Mouse (Mus musculus): ENCODE data around the gene Sema4g.

Gene Sema4g

DNA sequence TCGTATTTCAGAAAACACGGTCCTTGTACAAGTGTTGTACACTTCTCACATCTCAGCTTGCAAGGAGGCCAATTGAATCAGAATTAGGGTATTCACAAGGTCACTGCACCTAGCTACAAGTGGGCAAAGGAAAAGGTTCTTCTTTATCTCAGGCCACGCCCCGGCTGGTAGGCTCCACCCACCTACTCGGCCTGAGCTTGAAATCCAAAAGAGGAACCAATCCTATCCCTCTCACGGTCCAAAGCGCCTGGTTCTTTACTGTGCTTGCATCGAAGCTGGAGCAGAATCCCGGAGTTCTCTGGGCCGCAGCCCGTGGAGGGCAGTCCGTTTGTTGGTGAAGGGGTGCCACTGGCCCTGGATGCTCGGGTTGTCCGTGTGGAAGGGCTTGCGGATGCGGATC is 16.5 kb downstream of the Sema4g start, which contains the start of gene Twnk:
Gene Twnk (plus strand): TSS at position 220 of the 400 bp plus-strand sequence.
- peak; percentile 68 for DNase-seq

DNA sequence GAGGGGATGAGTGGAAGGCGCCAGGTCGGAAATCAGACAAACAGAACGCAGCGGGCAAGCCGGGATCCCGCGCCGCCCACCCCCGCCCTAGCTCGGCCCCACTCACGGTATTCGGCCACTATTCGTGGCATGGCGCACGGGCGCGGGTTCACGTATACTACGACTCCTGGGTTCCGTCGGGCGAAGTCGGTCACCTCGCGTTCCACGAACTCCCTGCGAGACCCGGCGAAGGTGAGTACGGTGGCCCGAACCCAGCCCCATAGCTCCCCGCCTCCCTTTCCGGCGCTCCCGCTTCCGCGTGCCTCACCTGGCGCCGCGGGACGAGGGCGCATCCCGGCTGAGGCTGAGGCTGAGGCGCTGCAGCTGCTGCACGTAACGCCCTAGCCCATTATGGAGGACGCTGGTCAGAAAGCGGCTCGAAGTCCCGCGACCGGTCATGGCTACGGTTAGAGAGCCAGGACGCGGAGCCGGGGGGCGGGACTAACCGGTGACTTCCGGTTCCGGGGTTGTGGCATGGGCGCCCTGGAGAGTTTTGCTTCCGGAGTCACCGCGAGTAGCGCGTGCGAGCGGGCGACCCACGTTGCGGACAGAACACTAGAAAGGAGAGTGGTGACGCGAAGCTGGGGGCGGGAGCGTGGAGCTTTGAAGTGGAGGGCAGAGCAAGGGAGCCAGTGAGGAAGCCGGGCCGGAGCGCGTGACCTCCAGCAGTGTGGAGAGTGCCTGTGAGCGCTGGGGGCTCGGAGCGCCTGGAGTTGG is 17.2 kb downstream of the Sema4g start, which contains the start of gene Mrpl43:
Gene Mrpl43 (minus strand): TSS at position 486 of the 756 bp plus-strand sequence.
- peak; percentile 99 for DNase-seq

DNA sequence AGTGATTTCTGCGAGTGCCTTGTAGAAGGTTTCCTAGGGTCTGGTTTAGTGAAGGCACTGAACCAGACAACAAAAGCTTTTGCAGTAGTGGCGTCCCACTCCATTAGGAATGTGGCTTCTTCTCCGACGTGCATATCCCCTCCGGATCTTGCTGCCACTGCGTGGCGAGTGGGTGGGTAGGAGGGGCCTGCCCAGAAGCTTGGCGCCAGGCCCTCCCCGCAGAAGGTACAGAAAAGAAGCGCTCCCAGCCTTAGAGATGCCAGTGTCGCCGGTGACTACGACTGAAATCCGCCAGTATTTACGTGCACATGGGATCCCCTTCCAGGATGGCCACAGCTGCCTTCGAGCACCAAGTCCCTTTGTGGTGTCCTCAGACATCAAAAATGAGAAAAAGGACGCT is 18.1 kb downstream of the Sema4g start:
- DNase-seq = no peak

DNA sequence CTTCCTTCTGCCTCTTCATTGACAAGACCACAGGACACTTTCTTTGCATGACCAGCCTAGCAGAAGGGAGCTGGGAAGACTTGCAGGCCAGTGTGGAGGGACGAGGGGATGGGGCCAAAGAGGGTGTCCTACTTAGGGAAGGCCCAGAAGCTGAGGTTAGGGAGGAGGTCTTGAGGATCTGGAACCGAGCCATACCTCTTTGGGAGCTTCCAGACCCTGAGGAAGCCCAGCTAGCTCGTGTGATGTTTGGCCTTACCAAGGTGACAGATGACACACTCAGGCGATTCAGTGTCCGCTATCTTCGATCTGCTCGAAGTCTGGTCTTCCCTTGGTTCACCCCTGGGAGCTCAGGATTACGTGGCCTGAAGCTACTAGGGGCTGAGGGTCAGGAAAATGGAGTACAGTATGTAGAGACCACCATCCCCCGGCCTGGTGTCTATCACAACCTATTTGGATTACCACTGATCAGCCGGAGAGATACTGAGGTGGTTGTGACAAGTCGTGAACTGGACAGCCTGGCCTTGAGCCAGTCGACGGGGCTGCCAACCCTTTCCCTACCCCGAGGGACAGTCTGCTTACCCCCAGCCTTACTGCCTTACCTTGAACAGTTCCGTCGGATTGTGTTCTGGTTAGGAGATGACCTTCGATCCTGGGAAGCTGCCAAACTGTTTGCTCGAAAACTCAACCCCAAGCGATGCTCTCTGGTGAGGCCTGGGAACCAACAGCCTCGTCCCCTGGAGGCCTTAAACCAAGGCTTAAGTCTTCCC is 18.7 kb downstream of the Sema4g start:
- no peak for DNase-seq

DNA sequence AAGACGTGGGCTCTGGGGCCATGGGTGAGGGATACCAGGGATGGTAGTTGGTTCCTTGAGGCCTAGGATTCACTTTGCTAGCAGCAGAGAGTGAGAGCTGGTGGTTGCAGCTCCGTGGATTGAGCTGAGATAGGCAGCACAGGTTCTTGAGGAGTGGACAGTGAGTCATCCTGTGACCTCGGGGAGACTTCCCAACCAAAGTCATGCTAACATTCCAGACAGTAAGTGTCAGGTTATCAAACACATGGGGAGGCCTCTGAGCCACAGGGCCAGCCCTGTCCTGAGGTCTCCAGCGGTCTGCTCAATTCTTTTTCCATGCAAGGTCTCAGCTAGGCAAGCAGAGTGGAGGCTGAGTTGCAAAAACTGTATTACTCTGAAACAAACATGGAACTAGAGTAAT is 21.7 kb downstream of the Sema4g start:
- DNase-seq = no peak

DNA sequence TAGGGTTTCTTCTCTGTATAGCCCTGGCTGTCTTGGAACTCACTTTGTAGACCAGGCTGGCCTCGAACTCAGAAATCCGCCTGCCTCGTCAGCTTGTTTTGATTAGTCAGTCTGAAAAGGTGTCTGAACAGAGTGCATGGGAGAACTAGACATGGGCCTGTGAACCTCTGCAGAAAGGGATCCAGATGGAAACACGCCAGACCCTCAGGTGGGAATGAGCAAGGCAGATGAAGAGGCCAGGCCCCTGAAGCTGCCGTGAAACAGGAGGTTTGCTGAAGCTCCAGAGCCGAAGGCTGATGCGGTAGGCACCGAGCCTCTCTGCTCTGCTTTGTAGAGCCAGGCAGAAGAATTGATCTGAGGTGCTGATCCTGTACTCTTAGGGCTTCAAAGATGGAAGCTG is 23.3 kb downstream of the Sema4g start:
- peak; percentile 7 for DNase-seq

DNA sequence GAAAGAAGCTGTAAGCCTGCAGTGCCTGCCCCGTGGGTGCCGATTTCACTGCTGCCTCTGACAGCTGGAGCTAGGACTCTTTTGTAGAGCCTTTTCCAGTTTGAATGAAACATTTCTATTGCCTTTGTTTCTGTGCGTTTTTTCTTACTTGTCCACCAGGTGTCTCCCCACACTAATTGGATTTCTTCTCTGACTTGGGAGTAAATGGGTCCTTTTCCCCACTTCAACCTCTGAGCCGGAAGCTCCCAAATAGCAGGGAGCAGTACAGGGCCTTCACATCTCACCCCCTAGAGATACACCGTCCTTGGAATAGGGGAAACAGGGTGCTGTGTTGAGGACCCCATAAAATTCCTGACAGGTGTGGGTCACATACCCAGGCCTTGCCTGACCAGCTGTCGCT is 23.7 kb downstream of the Sema4g start:
- peak; percentile 11 for DNase-seq

DNA sequence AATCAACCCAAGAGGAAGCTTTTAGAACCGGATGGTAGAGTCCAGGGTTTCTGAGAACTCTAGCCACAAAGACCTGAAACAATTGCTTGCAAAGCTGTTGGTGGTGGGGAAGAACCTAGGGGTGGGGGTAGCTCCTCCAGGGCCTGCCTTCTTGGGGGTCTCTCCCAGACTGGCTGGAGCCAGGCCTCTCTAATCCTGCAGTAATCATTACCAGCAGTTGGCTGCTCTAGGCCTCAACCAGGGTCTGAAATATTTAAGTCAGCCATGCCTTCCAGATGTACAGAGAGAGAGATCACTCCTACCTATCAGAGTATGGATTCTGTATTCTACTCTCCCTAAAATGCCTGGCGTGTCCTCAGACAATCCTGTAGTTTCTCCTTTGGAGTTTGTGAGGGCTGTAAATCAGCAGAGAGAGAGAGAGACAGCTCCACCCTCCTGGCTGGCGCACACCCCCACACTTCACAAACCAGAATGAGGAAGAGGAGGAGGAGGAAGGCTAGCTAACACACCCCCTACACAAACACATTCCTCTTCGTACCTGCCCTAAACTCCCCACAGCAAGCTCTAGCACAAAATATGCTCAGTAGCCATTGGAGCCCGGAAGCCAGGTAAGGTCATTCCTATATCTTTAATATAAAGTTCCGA is 24.8 kb downstream of the Sema4g start:
- no peak for DNase-seq

DNA sequence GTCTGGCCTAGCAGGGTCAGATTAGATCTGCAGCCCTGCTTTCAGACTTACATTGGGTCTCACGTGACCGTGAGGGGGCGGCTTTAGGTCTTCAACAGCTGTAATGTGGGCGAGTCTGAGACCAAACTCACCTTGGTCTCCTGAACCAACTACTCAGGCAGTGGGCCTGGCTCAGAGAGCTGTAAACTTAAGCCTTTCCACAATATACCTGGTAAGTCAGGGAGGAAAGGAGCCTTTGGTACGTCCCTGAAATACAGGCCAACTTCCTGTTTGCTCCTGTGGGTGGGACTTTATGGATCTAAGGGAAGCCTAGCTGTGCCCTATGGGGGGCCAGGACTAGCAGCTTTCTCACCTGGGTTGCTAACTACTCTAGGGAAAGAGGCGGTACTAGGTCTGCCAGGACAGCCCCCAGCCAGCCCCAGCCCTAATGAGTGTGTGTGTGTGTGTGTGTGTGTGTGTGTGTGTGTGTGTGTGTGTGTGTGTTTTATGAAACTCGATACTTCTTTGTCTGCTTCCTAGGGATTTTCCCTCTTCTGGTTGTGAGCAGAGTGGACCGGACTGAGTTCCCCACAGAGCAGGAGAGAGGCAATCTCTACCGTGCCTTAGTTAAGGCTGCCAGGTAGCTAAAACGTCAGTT is 25.6 kb downstream of the Sema4g start, which contains the start of gene Lzts2:
Gene Lzts2 (plus strand): TSS at position 80 of the 637 bp plus-strand sequence.
- DNase-seq = peak; percentile 36

DNA sequence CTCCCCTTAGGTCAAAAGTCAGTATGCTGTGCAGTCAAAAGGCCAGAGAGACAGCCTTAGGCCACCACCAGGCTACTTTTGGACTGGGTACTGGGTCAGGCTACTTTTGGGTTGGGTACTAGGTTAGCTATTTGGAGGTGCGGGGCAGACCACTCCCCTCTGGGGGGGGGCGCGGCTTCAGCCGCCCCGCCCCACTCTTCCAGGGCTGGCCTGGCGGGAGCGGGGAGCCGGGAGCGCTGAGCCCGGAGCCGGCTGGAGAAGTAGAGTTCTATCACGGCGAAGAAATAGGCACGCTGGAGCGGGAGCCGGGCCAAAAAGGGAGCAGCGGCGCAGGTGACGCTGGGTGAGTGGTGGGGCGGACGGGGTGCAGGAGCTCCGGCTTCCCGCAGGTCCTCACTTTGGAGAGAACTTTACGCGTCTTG is 26.1 kb downstream of the Sema4g start:
- DNase-seq = peak; percentile 68

DNA sequence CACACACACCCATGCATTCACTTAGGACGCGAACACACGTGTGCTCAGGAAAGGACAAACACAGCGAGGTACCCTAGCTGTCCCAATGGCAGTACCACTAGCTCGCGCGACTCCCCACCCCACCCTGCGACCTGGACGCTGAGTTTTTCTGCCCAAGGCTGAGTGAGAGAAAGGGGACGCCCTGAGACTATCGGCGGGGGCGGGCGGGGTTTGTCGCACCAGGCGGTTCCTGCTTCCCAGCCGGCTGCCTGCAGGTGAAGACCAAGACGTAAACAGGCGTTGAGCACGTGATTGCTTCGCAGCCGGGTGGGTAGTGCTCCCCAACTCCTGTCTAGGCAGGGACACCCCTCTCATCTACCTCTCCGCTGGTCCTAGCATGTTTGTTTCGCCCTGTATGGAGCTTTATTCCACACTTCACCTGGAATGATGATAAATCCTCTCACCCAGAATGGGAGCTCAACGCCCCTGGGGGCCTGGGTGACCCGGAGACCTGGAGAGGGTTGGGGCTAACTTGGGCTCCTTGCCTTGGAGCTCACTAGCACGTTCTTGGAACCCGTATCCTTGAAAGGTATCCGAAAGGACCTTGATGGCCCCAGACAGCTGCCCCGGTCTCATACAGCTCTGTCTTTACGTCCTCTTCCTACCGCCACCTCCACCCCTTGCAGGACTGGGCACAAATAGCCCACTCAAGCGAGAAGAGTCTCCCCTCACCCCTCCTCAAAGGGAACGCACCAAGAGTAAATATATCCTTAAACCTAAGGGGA is 26.8 kb downstream of the Sema4g start:
- DNase-seq = peak; percentile 85

DNA sequence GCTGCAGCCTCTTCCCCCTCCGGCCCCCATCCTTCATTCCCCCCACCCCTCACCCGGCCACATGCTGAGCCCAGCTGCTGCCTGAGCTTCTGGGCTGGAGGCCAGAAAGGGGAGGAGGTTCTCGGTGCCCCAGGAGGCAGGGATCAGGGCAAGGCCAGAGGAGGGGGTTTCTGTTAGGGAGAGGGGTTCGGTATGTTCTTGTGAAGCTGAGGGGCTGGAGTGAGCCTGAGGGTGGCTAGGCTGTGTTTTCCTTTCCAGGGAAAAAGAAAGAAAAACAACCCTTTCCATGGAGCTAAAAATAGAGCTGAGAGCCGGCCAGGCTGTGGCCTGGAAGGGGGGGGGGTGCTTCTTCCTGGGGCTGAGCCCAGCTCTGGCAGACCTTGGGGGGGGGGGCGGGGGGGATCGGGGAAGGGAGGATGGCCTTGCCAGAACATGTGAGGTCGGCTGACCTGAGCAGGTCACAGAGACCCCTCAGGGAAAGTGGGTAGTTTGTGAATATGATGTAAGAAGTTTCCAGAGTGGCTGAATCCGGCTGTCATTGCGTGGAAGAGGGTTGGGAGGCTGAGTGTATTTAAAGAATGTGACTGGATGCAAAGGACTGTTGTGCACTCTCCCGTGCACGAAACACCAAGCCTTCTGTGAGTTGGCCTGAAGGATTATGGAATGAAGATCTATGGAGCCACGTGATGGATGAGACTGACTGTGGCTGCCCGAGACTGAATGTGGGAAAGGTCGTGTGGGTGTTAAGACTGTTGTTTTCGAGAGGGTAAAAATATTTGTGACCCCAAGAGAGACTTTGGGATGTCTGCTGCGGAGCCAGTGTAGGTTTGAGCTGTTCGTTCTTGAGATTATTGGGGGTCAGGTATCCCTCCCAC is 27.7 kb downstream of the Sema4g start:
- DNase-seq = no peak

DNA sequence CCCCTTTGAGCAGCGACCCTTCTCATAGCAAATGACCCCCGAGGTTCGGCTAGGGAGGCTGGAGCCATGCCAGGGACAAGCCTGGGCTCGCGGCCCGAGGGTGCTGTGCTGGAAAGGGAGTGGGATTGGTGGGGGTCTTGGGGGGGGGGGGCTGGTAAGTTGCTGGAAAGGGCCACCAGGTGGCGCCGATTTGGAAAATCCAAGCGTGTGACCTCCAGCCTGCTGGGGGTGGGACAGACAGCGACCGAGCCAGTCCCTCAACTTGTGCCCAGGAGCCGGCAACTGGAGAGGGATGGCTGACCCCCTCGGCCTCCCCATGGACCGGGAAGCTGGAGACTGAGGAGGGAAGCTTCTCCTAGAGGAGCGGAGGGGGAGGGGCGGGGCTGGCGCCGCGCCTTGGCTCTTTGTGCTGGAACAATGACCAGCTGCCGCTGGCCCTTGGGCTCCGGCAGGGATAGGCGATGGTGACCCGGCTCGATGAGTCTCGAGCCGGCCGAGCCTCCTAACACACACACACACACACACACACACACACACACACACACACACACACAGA is 28.4 kb downstream of the Sema4g start:
- peak; percentile 66 for DNase-seq

DNA sequence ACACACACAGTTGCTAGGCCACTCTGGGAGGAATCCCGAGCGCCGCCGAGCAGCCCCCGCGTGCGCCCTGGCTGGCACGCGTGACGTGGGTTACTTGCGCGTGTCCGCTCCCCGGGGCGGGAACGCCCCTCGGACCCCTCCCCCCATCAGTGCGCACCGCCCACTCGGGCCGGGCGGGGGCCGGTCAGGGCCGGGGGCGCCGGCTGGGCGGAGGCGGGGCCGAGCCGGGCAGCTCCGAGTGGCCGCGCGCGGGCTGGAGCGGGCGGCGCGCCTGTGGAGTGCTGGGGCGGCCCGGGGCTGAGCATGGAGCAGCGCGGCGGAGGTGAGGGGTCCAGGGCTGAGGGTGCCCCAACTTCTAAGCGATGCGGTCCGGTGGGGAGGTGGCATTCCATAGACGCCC is 29.0 kb downstream of the Sema4g start:
- DNase-seq = peak; percentile 59

DNA sequence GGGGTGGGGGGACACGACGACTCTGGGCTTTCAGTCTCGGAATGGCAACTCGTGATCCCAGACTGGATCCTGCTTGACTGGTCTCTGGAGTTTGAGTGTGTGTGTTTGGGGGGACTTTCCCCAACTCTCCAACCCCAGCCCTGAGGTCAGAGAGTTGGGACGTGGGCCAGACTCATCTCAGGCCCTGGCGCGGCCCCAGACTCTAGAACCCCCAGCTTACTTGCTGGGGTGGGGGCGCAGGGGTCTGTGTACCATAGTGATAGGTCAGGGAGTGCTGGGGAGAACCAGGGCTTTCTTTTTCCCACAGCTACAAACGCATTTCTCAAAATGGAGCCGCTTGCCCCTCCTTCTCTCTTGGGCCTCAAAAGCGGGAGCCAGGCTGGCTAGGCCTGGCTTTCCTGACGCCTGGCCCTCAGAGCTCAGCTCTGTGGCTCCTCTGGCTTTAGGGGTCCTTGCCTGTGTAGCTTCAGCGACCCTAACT is 29.5 kb downstream of the Sema4g start:
- no peak for DNase-seq

DNA sequence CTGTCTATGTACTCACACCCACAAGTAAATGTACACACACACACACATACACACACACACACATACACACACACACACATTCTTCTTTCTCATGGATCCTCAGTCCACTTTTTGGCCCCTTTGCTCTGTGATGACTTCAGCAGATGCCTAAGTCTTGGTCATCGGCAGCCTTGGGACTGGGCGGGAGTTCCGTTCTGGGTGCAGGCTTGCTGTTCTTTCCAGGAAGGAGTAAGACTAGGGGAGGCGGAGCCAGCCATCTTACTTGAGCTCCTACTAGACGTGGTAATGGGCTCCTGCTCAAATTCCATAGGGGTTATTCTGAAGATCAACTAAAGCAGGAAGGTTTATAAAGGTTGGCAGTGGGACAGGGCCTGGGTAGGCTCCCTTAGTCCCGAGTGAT is 31.4 kb downstream of the Sema4g start:
- DNase-seq = no peak

DNA sequence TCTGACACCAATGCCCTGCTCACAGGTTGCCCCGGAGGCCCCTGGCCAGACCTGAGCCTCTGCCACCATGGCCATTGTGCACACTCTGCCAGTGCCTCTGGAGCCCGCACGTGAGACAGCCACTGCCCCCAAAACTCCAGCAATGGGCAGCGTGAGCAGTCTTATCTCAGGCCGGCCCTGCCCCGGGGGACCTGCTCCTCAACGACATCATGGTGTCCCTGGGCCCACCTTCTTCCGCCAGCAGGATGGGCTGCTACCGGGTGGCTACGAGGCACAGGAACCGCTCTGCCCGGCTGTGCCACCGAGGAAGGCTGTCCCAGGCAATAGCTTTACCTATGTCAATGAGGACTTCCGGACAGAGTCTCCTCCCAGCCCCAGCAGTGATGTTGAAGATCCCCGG is 32.5 kb downstream of the Sema4g start:
- no peak for DNase-seq

DNA sequence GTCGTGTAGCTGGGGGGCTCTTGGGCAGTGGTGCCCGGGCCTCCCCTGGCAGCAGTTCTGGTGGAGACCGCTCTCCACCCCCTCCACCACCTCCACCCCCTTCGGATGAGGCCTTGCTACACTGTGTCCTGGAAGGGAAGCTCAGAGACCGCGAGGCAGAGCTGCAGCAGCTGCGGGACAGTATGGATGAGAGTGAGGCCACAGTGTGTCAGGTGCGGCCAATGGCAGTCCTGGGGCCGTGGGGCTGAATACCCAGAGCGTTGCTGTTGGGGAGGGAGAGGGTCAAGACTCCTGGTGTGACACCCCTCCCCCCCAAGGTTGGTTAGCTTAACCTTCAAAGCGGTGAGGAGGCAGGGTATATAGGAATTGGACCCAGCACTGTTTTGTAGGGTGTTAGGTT is 35.1 kb downstream of the Sema4g start:
- no peak for DNase-seq

DNA sequence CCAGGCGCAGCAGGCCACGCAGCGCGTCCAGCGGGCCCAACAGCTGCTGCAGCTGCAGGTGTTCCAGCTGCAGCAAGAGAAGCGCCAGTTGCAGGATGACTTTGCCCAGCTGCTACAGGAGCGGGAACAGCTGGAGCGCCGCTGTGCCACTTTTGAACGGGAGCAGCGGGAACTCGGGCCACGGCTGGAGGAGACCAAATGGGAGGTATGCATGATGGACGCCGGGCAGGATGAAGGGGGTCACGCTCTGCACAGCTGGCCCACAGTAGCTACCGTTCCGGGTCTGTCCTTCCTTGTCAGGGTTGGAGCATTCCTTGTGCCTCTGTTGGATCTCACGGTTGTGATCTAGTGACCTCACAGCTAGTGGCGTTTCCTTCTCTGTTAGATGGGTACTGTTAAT is 35.9 kb downstream of the Sema4g start:
- DNase-seq = peak; percentile 8

DNA sequence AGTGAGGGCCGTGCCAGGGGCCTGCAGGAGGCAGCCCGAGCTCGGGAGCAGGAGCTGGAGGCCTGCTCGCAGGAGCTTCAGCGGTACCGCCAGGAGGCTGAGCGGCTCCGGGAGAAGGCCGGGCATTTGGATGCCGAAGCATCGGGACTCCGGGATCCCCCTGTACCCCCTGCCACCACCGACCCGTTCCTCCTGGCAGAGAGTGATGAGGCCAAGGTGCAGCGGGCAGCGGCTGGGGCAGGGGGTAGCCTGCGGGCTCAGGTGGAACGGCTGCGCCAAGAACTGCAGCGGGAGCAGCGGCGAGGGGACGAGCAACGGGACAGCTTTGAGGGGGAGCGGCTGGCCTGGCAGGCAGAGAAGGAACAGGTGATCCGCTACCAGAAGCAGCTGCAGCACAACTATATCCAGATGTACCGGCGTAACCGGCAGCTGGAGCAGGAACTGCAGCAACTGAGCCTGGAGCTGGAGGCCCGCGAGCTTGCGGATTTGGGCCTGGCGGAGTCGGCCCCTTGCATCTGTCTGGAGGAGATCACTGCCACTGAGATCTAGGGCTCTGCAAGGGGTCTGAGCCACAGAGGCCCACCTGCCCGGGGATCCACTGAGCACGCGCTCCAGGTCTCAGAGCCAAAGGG is 37.2 kb downstream of the Sema4g start:
- no peak for DNase-seq

All from thymus, postnatal 4 days (tissue).